Mouse (Mus musculus) kidney, adult 11 months (tissue): ENCODE data around the gene Tmem33.

ENCODE experiments used
- DNase-seq: peaks from one replicate; pipeline ENCODE4 v3.0.0; 2022

The Tmem33 gene

DNA sequence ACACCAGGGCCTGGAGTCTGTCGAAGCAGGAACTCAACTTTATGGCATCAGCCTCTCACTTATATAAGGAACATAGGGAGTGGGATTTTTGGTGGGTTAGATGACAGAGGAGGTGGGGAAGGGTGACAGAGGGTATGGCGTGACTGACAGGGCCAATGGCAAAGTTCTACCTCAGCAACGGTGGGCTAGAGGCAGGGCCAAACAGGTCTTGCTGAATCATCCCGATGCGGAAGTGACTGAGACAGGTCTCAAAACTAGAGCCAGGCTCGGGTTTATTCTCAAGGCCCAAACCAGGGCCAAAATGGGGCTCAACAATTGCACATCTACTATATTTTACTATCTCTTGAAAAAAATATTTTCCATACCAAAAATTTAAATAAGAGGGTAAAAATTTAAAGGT lies 80.4 kb downstream of the Tmem33 start:
- DNase-seq, result no peak
